Mouse (Mus musculus): ENCODE results near the gene Rhbdd3.

- TF ChIP-seq CTCF (IDR thresholded peaks at IDR 0.05; ENCODE audit: control insufficient read depth, insufficient read depth, insufficient replicate concordance, low read depth, low read length): peak; percentile 100
- TF ChIP-seq POLR2A (IDR thresholded peaks at IDR 0.05; ENCODE audit: control insufficient read depth, low read depth, low read length): no peak
These were observed 16.3 kb downstream of the Rhbdd3 start for GRCm38 (mm10) chr11:5114931-5115581.

Data from testis, adult 2 months (tissue).